Mouse (Mus musculus) T-helper 1 cell (primary cell): ENCODE measurements around the gene Adgrv1.

Experiments used
- in situ Hi-C: fragments of 300-600 bp; cut with MboI, MseI; formaldehyde crosslinking; loops from one replicate; pipeline ENCODE4 v1.15.1; 2025; ENCODE audit warnings: high pct_unique_total_duplicates

Gene Adgrv1

GRCm38 (mm10) chr13:81610349-81610748, 22.6 kb downstream of the Adgrv1 start:
- in situ Hi-C loops, result no loop called here

GRCm38 (mm10) chr13:81606991-81607390, 26.0 kb downstream of the Adgrv1 start:
- in situ Hi-C loops, result no loop called here

- in situ Hi-C loops, result no loop called here
Observed at GRCm38 (mm10) chr13:81596910-81597607, 35.9 kb downstream of the Adgrv1 start.

GRCm38 (mm10) chr13:81578692-81579091, 54.3 kb downstream of the Adgrv1 start:
- in situ Hi-C loops, result no loop called here

GRCm38 (mm10) chr13:81570241-81570821, 62.6 kb downstream of the Adgrv1 start:
- in situ Hi-C loops, result no loop called here

GRCm38 (mm10) chr13:81550024-81550423, 82.9 kb downstream of the Adgrv1 start:
- in situ Hi-C loops, result no loop called here

- in situ Hi-C loops, result no loop called here
Observed at GRCm38 (mm10) chr13:81534916-81535315, 98.0 kb downstream of the Adgrv1 start.

GRCm38 (mm10) chr13:81526687-81527086, 106.3 kb downstream of the Adgrv1 start:
- in situ Hi-C loops, result no loop called here

GRCm38 (mm10) chr13:81510142-81510541, 122.8 kb downstream of the Adgrv1 start:
- in situ Hi-C loops, result no loop called here

- in situ Hi-C loops, result no loop called here
Observed at GRCm38 (mm10) chr13:81497035-81497434, 135.9 kb downstream of the Adgrv1 start.

- in situ Hi-C loops, result no loop called here
Observed at GRCm38 (mm10) chr13:81491971-81492370, 141.0 kb downstream of the Adgrv1 start.

GRCm38 (mm10) chr13:81486980-81487379, 146.0 kb downstream of the Adgrv1 start:
- in situ Hi-C loops, result no loop called here

GRCm38 (mm10) chr13:81473750-81474149, 159.2 kb downstream of the Adgrv1 start:
- in situ Hi-C loops, result no loop called here

GRCm38 (mm10) chr13:81466661-81467060, 166.3 kb downstream of the Adgrv1 start:
- in situ Hi-C loops, result no loop called here

GRCm38 (mm10) chr13:81465794-81466193, 167.2 kb downstream of the Adgrv1 start:
- in situ Hi-C loops, result no loop called here

GRCm38 (mm10) chr13:81449630-81450029, 183.3 kb downstream of the Adgrv1 start:
- in situ Hi-C loops, result no loop called here

GRCm38 (mm10) chr13:81449198-81449597, 183.8 kb downstream of the Adgrv1 start:
- in situ Hi-C loops, result no loop called here

- in situ Hi-C loops, result no loop called here
Observed at GRCm38 (mm10) chr13:81441412-81441811, 191.5 kb downstream of the Adgrv1 start.

GRCm38 (mm10) chr13:81439390-81440025, 193.4 kb downstream of the Adgrv1 start:
- in situ Hi-C loops, result loop anchor here (5.0 kb wide), 2 partner anchors 198 to 318 kb away; no protein-coding TSS in a partner anchor

- in situ Hi-C loops, result loop anchor here (5.0 kb wide), 2 partner anchors 200 to 320 kb away; no protein-coding TSS in a partner anchor
Observed at GRCm38 (mm10) chr13:81437088-81437487, 195.9 kb downstream of the Adgrv1 start.

GRCm38 (mm10) chr13:81426896-81427755, 205.8 kb downstream of the Adgrv1 start:
- in situ Hi-C loops, result no loop called here

GRCm38 (mm10) chr13:81425111-81425510, 207.8 kb downstream of the Adgrv1 start:
- in situ Hi-C loops, result no loop called here
